Mouse (Mus musculus): Measurements from ENCODE around the gene Pigf. TPM values are rescaled to one million over a fixed set of nuclear protein-coding genes. Genes with fewer than 3 reads are reported as not detected.

Pigf gene
- total RNA-seq, 1 experiment from 2014 or later: 11.9 TPM

DNA sequence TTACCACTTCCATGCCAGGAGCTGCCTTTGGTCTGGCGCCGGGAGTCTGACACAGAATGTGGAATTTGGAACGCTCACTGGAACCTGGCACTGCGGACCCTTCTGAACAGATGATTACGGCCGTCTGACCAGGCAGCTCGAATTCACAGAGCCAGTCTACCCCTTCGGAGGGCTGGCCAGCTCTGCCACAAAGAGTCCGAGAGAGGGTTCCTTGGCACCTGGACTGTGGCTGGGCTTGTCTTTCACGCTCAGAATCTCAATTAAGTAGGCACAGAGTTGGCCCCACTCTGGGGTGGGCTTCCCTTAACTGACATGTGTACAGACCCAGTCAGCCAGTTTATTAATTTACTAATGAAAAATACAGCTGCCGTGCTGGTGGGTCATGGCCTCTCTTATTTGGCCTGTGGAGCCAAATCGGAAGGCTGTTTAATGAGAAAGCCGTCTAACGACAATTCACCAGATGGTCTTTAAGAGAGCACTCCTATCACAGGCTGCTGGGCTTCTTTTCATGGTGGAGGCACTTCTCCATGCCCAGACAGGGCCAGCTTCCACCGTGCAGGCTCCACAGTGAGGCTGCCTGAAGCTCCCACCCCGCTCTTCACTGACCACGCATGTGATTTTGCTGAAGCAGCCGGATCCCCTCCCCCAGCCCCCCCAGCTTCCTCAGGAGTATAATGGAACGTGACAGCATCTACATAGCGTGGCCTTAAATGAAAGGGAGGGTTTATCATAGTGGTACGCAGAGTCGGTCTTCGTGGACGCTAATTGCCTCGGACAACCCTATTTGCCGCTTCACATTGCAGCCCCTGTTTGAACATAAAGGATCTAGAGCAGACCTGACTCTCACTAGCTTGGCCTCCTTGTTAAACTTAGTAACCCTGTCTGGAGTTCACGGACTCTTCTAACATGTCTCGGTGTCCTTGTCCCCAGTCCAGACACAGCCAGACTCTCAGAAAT lies 77.1 kb downstream of the Pigf start, which contains the start of gene Atp6v1e2:
Atp6v1e2 (minus strand) TSS at position 58 of the 957 bp plus-strand sequence.
- ATAC-seq (ENCODE audit: extremely low read depth, insufficient number of reproducible peaks, low FRiP score, poor library complexity, severe bottlenecking): no peak

Other genes starting within 250 kb of the Pigf start
- gene Tmem247, start 108.1 kb downstream of the Pigf start, total RNA-seq (2017): not detected in 2 replicates
- not detected in 2 replicates for gene Atp6v1e2, start 77.5 kb downstream of the Pigf start, total RNA-seq (2017)
- 29.7 and 34.4 TPM in 2 replicates for gene Rhoq, start 62.3 kb downstream of the Pigf start, total RNA-seq (2017)
- 81.6 and 84.8 TPM in 2 replicates for gene Cript, start 144 bp upstream of the Pigf start, total RNA-seq (2017)
- gene Socs5, start 82.3 kb upstream of the Pigf start, total RNA-seq (2017): 10.9 and 11.2 TPM in 2 replicates
- 55.9 and 69.6 TPM in 2 replicates for gene Mcfd2, start 240.5 kb upstream of the Pigf start, total RNA-seq (2017)

All from neutrophil, adult 5-6 weeks (primary cell).